In genomic region chr4:138261843-138262681, GRCm38 (mm10) we compare ENCODE assay signal across 8 mouse cellular contexts. TPM values are rescaled to one million over a fixed set of nuclear protein-coding genes. Genes with fewer than 3 reads are reported as not detected.
DNase-seq lines count a peak whose midpoint lies in the region; ATAC-seq and TF ChIP-seq lines count a peak whose summit lies in the region.

No protein-coding gene starts in this region.

- H3K9ac ChIP-seq in embryonic facial prominence, embryonic 15.5 days: peak overlapping the region; percentile 18
- peak overlapping the region; percentile 69 for H3K9ac ChIP-seq in heart, embryonic 11.5 days (ENCODE audit: low read depth, low read length)
- H3K9ac ChIP-seq in kidney, embryonic 15.5 days: peak overlapping the region; percentile 48
- peak overlapping the region; percentile 30 for H3K9ac ChIP-seq in liver, adult 2 months (ENCODE audit: low read depth, low read length)

- H3K27me3 ChIP-seq in embryonic facial prominence, embryonic 15.5 days: peaks cover 4% of the 10 kb centered on the region
- peaks cover 27% of the 10 kb centered on the region for H3K27me3 ChIP-seq in heart, embryonic 11.5 days (ENCODE audit: control insufficient read depth, insufficient read depth, low read length)
- peaks cover 23% of the 10 kb centered on the region; the same call in 1 of the 2 replicates for H3K27me3 ChIP-seq in kidney, embryonic 15.5 days
- no peaks in the 10 kb centered on the region for H3K27me3 ChIP-seq in liver, adult 2 months (ENCODE audit: control insufficient read depth, insufficient read depth, low read length)

- peaks cover 9% of the 10 kb centered on the region; the same call in 1 of the 2 replicates for H3K4me1 ChIP-seq in bone marrow, adult 2 months (ENCODE audit: control insufficient read depth, insufficient read depth, low read length)
- peaks cover 9% of the 10 kb centered on the region for H3K4me1 ChIP-seq in embryonic facial prominence, embryonic 15.5 days
- H3K4me1 ChIP-seq in heart, embryonic 11.5 days (ENCODE audit: control insufficient read depth, insufficient read depth, low read length): peaks cover 8% of the 10 kb centered on the region; the same call in 1 of the 2 replicates
- peaks cover 5% of the 10 kb centered on the region for H3K4me1 ChIP-seq in kidney, embryonic 15.5 days
- H3K4me1 ChIP-seq in liver, adult 2 months (ENCODE audit: control insufficient read depth, insufficient read depth, low read length): no peaks in the 10 kb centered on the region; the same call in 1 of the 2 replicates

- H3K27ac ChIP-seq in bone marrow, adult 2 months (ENCODE audit: control insufficient read depth, insufficient read depth, low read depth, low read length, poor library complexity): no peak overlapping the region
- H3K27ac ChIP-seq in embryonic facial prominence, embryonic 15.5 days (replicated peaks): no peak overlapping the region
- no peak overlapping the region for H3K27ac ChIP-seq in heart, embryonic 11.5 days (ENCODE audit: low read depth, low read length)
- H3K27ac ChIP-seq in kidney, embryonic 15.5 days: no peak overlapping the region
- H3K27ac ChIP-seq in liver, adult 2 months (replicated peaks; ENCODE audit: insufficient read depth, low read depth, low read length): no peak overlapping the region

- ATAC-seq in embryonic facial prominence, embryonic 15.5 days (ENCODE audit: insufficient number of reproducible peaks, low FRiP score, low TSS enrichment, low read depth): peak; percentile 86
- peak; percentile 82 for ATAC-seq in heart, embryonic 11.5 days (replicated peaks; ENCODE audit: insufficient number of reproducible peaks, low FRiP score, low TSS enrichment)
- peak; percentile 91 for ATAC-seq in kidney, embryonic 15.5 days (replicated peaks; ENCODE audit: low FRiP score)
- peak; percentile 62 for ATAC-seq in monocyte, adult 5-6 weeks (replicated peaks; ENCODE audit: insufficient number of reproducible peaks, low FRiP score, low TSS enrichment, poor library complexity, severe bottlenecking)

- under 1% methylated on average over 78 of the region's 78 CpGs for WGBS in bone marrow, adult 2 months
- WGBS in embryonic facial prominence, embryonic 15.5 days: under 1% methylated on average over 78 of the region's 78 CpGs
- 1% methylated on average over 72 of the region's 78 CpGs for WGBS in heart, embryonic 11.5 days (ENCODE audit: insufficient replicate concordance)
- under 1% methylated on average over 77 of the region's 78 CpGs for WGBS in kidney, embryonic 15.5 days
- 2% methylated on average over 75 of the region's 78 CpGs for WGBS in liver, adult 2 months

- peak; percentile 91 for DNase-seq in 416B (ENCODE audit: low read depth)
- no peak for DNase-seq in liver, adult 2 months (ENCODE audit: extremely low read depth, low read depth, low spot score)
- DNase-seq in spleen, postnatal 36 days (ENCODE audit: low spot score in 2 of 2): peak; percentile 83

- TF ChIP-seq CTCF in bone marrow, adult 2 months (IDR thresholded peaks at IDR 0.05; ENCODE audit: control insufficient read depth, insufficient read depth, low read length): no peak
- TF ChIP-seq CTCF in liver, adult 2 months (IDR thresholded peaks at IDR 0.05; ENCODE audit: low read depth, low read length): peak; percentile 16; the same call in 1 of the 2 replicates

- H3K4me3 ChIP-seq in bone marrow, adult 2 months (replicated peaks; ENCODE audit: control insufficient read depth, low read depth, low read length): peak overlapping the region; percentile 76
- H3K4me3 ChIP-seq in embryonic facial prominence, embryonic 15.5 days (replicated peaks): peak overlapping the region; percentile 71
- H3K4me3 ChIP-seq in heart, embryonic 11.5 days (ENCODE audit: low read depth, low read length): peak overlapping the region; percentile 72
- H3K4me3 ChIP-seq in kidney, embryonic 15.5 days (replicated peaks): peak overlapping the region; percentile 84
- H3K4me3 ChIP-seq in liver, adult 2 months (ENCODE audit: insufficient read depth, low read depth, low read length): peak overlapping the region; percentile 60

- no peaks in the 10 kb centered on the region for H3K36me3 ChIP-seq in embryonic facial prominence, embryonic 15.5 days
- H3K36me3 ChIP-seq in heart, embryonic 11.5 days (ENCODE audit: control insufficient read depth, insufficient read depth, low read length): no peaks in the 10 kb centered on the region
- no peaks in the 10 kb centered on the region for H3K36me3 ChIP-seq in kidney, embryonic 15.5 days
- H3K36me3 ChIP-seq in liver, adult 2 months (ENCODE audit: control insufficient read depth, insufficient read depth, low read length): no peaks in the 10 kb centered on the region

- H3K9me3 ChIP-seq in embryonic facial prominence, embryonic 15.5 days (replicated peaks): no peaks in the 10 kb centered on the region
- no peaks in the 10 kb centered on the region for H3K9me3 ChIP-seq in heart, embryonic 11.5 days (replicated peaks; ENCODE audit: control insufficient read depth, low read length)
- no peaks in the 10 kb centered on the region for H3K9me3 ChIP-seq in kidney, embryonic 15.5 days (replicated peaks)

- no peaks in the 10 kb centered on the region for H3K79me2 ChIP-seq in liver, adult 2 months (ENCODE audit: control insufficient read depth, insufficient read depth, low read length)

- TF ChIP-seq POLR2A in bone marrow, adult 2 months (IDR thresholded peaks at IDR 0.05; ENCODE audit: borderline replicate concordance, control insufficient read depth, low read depth, low read length): peak; percentile 30; the same call in 1 of the 2 replicates
- no peak for TF ChIP-seq POLR2A in liver, adult 2 months (IDR thresholded peaks at IDR 0.05; ENCODE audit: extremely low read depth, insufficient read depth, low read length)

- H3K4me2 ChIP-seq in embryonic facial prominence, embryonic 15.5 days (replicated peaks): peak overlapping the region; percentile 73
- peak overlapping the region; percentile 92 for H3K4me2 ChIP-seq in heart, embryonic 11.5 days
- H3K4me2 ChIP-seq in kidney, embryonic 15.5 days: peak overlapping the region; percentile 89

RNA-seq across cellular contexts. Expression of gene Kif17, which starts 11.8 kb away (rescaled TPM):
- polyA plus RNA-seq in bone marrow, adult 2 months (2011; ENCODE audit: insufficient read depth, insufficient read length, low replicate concordance, missing spikeins): 1.6 TPM in 1 of 2 replicates, not detected in the other
- polyA plus RNA-seq in embryonic facial prominence, embryonic 15.5 days (2015; fragmentation: Nextera tagmentation; extraction: Ambion mirVana): 2.0 and 2.3 TPM in 2 replicates
- 0.44 and 0.61 TPM in 2 replicates for polyA plus RNA-seq in heart, embryonic 11.5 days (2014; fragmentation: Nextera tagmentation; extraction: Ambion mirVana)
- 1.6 and 2.0 TPM in 2 replicates for polyA plus RNA-seq in kidney, embryonic 15.5 days (2015; fragmentation: Nextera tagmentation; extraction: Ambion mirVana)
- under 0.01 and 0.13 TPM in 2 replicates for total RNA-seq in liver, adult 2 months (2014; rRNA removed)
- 0.06 and 0.12 TPM in 2 replicates for polyA plus RNA-seq in liver, adult 2 months (2012; rRNA removed)
- total RNA-seq in monocyte, adult 5-6 weeks (2017): 0.57 to 0.85 TPM in 2 of 3 replicates, not detected in the other

RNA-seq across cellular contexts. Expression of gene Sh2d5, which starts 11.9 kb away (rescaled TPM):
- polyA plus RNA-seq in bone marrow, adult 2 months (2011; ENCODE audit: insufficient read depth, insufficient read length, low replicate concordance, missing spikeins): 4.8 and 11.7 TPM in 2 replicates
- 0.49 and 0.50 TPM in 2 replicates for polyA plus RNA-seq in embryonic facial prominence, embryonic 15.5 days (2015; fragmentation: Nextera tagmentation; extraction: Ambion mirVana)
- 0.24 and 0.31 TPM in 2 replicates for polyA plus RNA-seq in heart, embryonic 11.5 days (2014; fragmentation: Nextera tagmentation; extraction: Ambion mirVana)
- polyA plus RNA-seq in kidney, embryonic 15.5 days (2015; fragmentation: Nextera tagmentation; extraction: Ambion mirVana): 0.42 and 0.77 TPM in 2 replicates
- total RNA-seq in liver, adult 2 months (2014; rRNA removed): under 0.01 TPM in 1 of 2 replicates, not detected in the other
- polyA plus RNA-seq in liver, adult 2 months (2012; rRNA removed): 0.14 and 0.44 TPM in 2 replicates
- not detected in 3 replicates for total RNA-seq in monocyte, adult 5-6 weeks (2017)

RNA-seq across cellular contexts. Expression of gene Ddost, which starts 42.5 kb away (rescaled TPM):
- 31.4 and 64.8 TPM in 2 replicates for polyA plus RNA-seq in bone marrow, adult 2 months (2011; ENCODE audit: insufficient read depth, insufficient read length, low replicate concordance, missing spikeins)
- 361 and 369 TPM in 2 replicates for polyA plus RNA-seq in embryonic facial prominence, embryonic 15.5 days (2015; fragmentation: Nextera tagmentation; extraction: Ambion mirVana)
- 269 and 310 TPM in 2 replicates for polyA plus RNA-seq in heart, embryonic 11.5 days (2014; fragmentation: Nextera tagmentation; extraction: Ambion mirVana)
- 365 and 386 TPM in 2 replicates for polyA plus RNA-seq in kidney, embryonic 15.5 days (2015; fragmentation: Nextera tagmentation; extraction: Ambion mirVana)
- total RNA-seq in liver, adult 2 months (2014; rRNA removed): 93.9 and 114 TPM in 2 replicates
- 141 and 145 TPM in 2 replicates for polyA plus RNA-seq in liver, adult 2 months (2012; rRNA removed)
- 51.8 to 63.8 TPM (median 53.8 TPM) in 3 replicates for total RNA-seq in monocyte, adult 5-6 weeks (2017)

RNA-seq across cellular contexts. Expression of gene Hp1bp3, which starts 46.0 kb away (rescaled TPM):
- 116 and 226 TPM in 2 replicates for polyA plus RNA-seq in bone marrow, adult 2 months (2011; ENCODE audit: insufficient read depth, insufficient read length, low replicate concordance, missing spikeins)
- polyA plus RNA-seq in embryonic facial prominence, embryonic 15.5 days (2015; fragmentation: Nextera tagmentation; extraction: Ambion mirVana): 153 and 157 TPM in 2 replicates
- 105 and 107 TPM in 2 replicates for polyA plus RNA-seq in heart, embryonic 11.5 days (2014; fragmentation: Nextera tagmentation; extraction: Ambion mirVana)
- polyA plus RNA-seq in kidney, embryonic 15.5 days (2015; fragmentation: Nextera tagmentation; extraction: Ambion mirVana): 155 and 161 TPM in 2 replicates
- 43.7 and 46.2 TPM in 2 replicates for total RNA-seq in liver, adult 2 months (2014; rRNA removed)
- polyA plus RNA-seq in liver, adult 2 months (2012; rRNA removed): 27.5 and 32.6 TPM in 2 replicates
- total RNA-seq in monocyte, adult 5-6 weeks (2017): 97.8 to 145 TPM (median 119 TPM) in 3 replicates

Comparison
In these comparisons a context has a peak if more than half of its experiments do, and no peak if none do; other contexts are left out.
1. H3K9ac ChIP-seq: peak in every context shown above with its lines; median percentile 69 in heart, embryonic 11.5 days; 48 in kidney, embryonic 15.5 days; 30 in liver, adult 2 months; 18 in embryonic facial prominence, embryonic 15.5 days.